Mouse (Mus musculus) cerebral cortex, adult 2 months (tissue): Measurements from ENCODE around the gene Tmem140.

ENCODE experiments used
- WGBS: fragments of 180-500 bp; shearing (Covaris S2); methylation state at CpG from one replicate; pipeline ENCODE4 v1.1.7; 2018; 5-methylcytosine and 5-hydroxymethylcytosine counted together

Tmem140 gene

DNA sequence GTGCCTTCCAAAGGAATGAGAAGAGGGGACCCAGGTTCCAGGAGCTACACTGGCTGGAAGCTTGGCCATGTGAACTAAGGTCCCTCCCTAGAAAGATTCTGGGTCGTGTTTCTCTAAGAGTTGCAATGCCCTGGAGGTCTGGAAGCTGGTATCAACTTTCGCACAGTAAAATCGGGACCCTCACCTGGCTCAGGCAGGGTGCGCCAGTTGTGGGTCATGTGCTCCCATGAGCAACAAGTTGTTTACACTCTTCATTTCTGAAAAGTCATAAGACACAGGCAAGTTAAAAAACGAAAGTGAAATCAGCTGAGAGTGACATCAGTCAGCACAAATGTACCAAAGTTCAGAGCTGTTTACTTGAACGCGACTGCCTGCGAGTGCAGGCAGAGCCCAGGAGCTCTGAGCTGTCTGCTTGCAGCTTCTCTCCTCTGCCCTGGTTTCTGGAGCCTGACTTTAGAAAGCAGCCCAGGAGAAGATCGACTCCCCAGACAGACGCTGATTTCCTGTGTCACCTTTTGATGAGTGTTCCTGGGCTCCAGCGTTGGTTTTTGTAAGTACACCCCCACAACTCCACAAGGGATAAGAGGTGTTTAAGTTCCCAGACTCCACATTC, at the start of gene Tmem140:
Tmem140 (plus strand) TSS at position 356 of the 613 bp plus-strand sequence.
- WGBS = 55% methylated on average over 11 of the region's 11 CpGs

DNA sequence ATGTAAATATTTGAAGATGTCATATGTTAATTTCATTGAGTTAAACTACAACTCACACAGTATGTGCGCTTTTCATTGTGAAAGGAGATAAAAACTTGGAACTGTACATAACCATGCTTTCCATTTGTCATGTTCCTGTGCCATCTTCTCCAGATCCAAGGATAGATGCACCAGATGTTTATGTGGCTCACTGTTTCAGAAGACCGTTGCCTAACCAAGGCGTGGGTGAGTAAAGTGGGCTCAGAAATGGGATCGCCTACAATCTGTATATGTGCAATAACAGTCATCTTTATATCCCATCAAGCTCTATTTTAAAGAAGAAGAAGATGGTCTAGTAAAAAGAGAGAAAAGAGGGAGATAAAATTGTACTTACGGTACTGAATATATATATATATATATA, 30.6 kb upstream of the Tmem140 start:
- WGBS = 63% methylated on average over 5 of the region's 5 CpGs

DNA sequence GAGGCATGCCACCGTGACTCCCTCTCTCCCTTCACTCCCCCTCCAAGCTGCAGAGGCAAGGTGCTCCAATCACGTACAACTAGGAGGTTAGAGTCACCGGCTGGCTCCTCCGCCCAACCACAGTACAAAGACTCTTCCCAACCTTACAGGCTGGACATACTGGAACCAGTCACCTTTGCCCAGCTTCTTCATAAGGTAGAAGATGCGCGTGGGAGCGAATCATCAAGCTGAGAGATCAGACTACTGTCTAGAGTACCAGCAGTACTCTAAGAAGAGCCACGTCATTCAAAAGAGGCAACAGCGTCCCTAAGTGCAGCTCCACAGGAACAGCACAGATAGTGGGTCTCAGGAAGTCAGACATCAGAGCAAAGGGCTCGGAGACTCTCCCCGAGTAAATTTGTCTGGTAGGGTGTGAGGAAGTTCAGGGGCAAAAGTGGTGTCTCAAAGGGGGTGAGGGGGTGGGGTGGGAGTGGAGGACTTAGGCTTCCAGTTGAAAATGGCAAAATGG, 1.3 kb upstream of the Tmem140 start:
- WGBS = 92% methylated on average over 11 of the region's 11 CpGs

DNA sequence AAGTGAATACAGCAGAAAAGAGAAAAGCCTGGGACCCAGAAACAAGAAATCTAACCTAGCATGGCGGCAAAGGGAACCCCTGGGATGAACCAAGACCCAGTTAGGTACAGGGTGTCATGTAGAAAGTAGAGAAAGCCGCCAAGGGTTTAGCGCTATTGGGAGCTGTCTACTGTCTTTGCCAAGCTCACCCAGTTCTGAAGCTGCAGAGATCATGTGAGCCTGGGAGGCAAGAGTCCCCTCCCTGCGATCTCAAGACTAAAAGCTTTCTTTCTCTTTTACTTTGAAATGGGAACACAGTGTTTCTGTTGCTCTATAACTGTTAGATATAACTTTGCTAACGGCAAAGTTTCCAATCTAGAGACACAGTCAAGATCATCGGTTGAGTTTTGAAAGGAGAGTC, 565 bp upstream of the Tmem140 start:
- 82% methylated on average over 6 of the region's 6 CpGs for WGBS

DNA sequence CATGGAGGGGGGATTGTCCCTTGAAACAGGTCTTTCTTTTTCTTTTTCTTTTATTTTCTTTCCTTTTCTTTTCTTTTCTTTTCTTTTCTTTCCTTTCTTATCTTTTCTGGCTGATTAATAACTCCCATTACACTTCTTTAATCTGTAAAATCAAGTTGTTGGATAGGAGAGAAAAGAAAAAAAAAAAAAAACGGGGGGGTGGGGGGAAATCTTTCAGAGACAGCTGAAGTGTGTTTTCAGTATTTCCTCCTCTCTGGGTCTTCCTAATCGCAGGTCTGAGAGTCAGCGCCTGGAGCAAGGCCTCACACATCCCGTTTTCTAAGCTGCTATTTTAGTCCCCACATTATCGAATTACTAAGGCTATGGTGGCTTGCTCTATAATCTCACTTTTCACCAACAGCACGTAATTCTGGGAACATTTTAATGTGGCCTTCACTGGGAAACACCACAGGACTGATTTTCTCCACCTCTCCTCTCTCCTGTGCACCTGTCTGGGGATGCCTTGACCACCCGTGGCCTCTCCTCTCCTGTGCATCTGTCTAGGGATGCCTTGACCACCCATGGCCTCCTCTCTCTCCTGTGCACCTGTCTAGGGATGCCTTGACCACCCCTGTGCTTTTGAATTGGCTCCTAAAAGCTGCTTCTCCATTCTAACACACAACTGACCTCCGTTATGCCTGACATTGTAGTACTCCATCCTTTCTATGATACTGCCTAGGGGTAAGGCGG, 1.0 kb downstream of the Tmem140 start:
- 71% methylated on average over 9 of the region's 9 CpGs for whole genome bisulfite sequencing

DNA sequence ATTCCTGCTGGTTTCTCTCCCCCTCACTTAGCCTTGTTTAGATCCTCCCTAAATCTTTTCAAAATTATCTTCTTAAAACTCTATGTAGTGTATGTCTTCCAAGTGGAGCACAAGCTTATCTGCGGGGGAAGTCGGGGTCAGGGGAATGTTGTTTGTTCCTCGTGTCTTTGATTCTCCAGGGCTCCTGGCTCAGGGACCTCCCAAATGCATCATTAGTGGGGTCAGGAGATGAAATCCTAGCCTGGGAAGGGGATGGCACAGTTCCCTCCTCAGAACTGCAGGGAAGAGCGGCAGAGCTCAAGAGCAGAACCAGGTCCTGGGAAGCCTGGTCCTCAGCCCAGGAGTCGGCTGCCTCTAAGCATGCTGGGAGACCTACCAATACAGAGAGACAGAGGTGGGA, 2.3 kb downstream of the Tmem140 start:
- 56% methylated on average over 5 of the region's 5 CpGs for WGBS

DNA sequence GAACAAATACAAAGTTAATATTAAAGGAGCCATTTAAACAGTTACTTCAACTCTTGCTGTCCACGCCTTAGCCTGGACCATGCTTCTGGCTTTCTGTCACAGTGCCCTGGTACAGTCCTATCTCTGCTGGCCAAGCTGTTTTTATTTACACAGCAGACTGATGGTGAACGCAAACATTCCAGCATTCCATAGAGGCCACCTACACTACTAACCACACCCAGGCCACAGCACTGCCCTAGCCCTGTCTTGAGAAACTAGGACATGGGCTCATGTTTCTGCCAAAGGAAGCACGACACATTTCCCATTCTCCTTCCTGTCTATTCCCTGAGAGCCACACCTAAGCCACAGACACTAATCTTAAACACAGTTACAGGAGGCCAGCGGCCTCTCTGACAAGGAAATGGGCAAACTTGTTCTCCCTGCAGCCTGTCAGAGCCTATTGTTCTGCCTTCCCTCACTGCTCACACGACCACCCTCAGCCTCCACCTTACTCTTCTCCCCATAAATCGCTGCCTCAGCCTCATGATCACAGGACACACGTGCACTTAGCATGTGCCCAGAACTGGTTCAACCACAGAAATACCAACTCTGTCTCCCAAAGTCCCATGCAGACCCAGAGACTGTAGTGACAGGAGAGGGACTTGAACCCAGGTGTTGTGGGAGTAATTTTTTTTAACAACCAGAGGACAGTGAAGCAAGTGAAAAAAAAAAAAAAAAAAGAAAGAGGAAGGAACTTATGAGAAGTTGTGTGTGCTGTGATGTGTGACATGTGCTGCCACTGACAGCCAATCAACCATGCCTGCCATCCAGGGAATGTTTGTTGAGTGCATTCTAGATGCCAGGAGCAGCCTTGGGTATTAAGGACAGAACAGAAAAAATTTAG, 3.0 kb downstream of the Tmem140 start:
- 70% methylated on average over 7 of the region's 7 CpGs for WGBS

DNA sequence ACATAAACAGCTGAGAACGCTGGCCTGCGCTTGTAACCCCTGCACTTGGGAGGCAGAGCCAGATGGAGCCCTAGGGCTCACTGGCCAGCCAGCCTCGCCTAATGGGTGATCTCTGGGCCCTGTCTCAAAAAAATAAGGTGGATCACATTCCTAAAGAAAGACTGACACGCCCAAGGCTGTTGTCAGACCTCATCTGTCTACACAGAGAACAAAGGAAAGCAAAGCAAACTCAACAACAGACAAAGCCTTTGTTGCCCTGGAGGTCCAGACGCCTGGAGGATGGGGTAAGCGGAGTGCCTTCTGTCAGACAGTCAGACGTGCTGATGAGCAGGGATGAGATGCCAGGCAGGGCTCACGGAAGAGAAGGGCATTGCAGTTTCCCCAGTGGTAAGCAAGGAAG, 3.8 kb downstream of the Tmem140 start:
- WGBS = 70% methylated on average over 8 of the region's 8 CpGs

DNA sequence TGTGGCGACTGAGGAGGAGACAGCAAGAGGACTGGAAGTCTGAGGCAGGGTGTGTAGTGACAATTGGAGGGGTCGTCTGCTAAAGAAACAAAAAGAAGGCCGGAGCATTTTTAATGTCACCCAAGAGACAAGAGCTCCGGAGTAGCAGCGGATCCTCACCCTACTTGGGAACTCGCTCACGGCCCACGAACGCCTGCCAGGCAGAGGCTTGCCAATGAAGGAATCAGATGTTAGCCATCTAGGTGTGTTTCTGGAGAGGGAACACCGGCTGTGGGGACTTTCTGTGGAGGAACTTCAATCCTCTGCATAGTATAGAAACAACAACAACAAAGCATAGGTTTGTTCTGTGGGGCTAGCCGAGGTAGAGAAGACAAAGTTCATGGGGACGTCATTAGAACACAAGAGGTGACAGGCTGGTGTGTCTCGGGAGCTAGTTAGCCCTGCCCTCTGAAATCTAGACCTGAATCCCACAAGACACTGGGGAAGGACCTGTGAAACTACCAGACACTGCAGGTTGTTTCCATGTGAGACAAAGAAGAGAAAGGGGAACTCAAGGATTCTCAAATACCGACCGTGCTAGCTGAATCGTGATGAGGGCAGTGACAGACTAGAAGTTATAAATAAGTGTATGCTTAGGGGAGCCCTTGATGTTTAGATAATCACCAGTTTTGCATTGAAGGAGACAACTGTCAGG, 4.5 kb downstream of the Tmem140 start:
- 83% methylated on average over 16 of the region's 16 CpGs for WGBS

DNA sequence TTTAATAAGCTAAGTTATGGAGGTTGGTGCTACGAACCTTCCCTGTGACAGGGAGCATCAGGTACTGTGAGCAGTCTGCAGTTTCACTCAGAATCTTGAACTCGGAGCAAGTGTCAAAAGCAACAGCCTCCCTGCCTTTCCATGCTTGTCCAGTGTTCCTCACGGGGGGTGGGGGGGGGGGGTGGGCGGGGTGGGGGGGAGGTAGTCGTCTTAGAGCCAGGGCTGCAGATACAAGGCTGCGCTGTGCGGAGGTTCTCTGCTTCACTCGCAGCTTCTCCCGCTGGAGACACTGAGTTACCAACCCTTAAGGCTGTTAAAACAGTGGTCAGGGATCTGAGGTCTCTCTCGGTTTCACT, 5.0 kb downstream of the Tmem140 start:
- 73% methylated on average over 10 of the region's 10 CpGs for WGBS

DNA sequence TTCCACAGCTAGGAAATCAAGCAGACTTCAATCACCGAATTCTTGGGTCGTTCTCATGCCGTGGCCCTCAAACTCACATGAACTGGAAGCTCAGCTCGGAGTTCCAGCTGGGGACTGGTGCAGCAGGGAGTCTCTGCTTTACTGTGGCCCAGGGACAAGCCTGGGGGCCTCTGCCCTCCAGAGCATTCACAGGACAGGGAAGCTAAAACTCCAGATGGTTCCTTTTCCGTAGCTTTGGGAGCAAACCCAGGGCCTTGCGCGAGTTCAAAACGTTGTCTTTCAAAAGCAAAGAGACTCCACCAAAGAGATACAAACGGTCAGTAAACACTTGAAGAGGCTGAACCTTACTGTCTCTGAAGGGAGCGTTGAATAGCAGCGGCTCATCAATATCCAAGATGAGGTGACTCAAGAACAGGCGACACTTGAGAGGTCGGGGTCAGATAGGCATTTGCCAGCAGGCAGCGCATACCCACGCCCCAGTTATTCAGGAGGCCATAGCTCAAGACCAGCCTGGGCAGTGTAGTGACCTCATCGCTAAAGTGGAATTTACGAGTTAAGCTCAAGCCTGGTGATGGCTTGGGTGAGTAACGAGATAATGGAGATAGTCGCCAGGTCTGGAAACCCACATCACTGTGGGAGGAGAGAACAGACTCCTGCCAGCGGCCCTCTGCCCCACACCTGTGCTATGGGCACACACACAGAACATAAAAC, 5.7 kb downstream of the Tmem140 start:
- WGBS = 86% methylated on average over 20 of the region's 20 CpGs

DNA sequence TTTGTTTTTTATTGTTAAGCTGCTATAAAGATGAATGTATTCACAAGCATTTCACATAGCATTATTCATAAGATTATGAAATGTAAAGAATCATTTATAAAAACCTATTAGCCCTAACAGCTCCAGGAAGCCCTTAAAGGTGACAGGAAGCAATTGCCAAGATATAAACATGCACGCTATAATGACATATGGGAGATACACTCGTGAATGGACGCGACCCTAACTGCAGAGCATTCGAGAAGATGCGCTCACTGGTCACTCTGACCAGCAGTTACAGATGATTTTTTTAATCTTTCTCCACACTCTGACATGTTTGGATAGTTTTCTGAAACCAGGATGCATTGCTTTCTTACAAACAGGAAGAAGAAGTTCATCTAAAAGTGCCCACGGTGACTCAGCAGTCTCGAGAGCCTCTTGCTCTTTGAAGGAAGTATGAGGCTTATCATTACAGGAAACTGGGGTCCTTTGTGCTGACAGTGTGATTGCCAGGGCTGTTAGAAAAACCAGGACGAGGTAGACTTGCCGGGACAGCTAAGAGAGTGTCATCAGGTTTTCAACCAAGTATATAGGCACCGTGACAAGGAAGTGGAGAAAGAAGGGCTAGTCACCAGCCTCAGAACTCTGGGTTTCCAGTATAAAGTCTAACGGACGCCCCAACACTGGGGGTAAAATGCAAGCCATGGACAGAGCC, 6.4 kb downstream of the Tmem140 start:
- 76% methylated on average over 13 of the region's 13 CpGs for WGBS

DNA sequence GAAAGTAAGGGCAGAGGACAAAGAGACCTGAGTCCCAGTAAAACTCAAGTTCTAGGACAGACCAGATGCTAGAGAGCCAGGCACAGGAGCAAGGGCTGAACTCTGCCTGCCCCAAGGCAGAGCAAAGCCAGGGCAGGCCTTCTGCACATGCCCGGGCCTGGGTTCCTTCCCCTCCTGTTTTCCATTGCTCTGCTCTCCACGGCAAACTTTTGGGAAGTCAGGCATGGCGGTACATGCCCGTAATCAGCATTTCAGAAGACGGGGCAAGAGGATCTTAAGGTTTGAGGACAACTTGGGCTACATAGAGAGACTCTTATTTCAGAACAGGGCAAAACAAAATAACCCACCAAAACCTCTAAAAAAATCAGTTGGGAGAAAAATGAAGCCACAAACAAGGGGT, 7.2 kb downstream of the Tmem140 start:
- WGBS = 81% methylated on average over 5 of the region's 5 CpGs

DNA sequence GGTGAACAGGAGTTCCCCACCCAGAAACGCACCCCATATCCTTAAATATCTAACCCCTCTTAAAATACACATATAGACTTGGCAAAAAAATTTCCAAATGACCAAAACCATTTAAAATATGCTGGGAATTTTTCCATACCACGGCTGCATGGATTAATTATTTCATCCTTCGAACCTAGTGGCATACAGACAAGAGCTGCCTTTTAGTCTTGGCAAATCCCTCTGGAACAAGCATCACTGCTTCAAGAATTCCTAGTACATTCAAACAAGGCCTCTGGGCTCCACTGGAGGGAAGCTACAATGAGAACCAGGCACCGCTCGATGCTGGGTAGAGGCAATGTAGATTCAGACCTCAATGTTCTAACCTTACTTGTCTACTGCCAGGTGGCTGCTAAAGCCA, 7.8 kb downstream of the Tmem140 start:
- 76% methylated on average over 5 of the region's 5 CpGs for WGBS

DNA sequence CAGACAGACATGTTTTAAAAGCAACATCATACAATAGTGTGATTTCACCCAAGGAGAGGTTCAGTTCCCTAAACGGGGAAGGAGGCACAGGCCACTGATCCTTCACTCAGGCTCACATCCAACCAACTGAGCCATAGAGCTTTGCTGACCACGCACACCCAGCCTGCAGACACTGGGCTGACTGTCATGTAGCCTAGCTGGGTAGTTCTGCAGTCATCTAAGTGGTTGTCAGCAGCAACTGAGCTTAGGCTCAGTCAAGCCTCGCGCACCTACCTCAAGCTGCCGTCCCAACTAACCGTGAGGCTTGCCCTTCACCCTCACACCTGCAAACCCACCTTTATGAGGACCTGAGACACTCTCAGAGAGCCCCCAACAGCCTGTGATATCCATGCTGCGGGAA, 9.0 kb downstream of the Tmem140 start:
- WGBS = 93% methylated on average over 7 of the region's 7 CpGs

DNA sequence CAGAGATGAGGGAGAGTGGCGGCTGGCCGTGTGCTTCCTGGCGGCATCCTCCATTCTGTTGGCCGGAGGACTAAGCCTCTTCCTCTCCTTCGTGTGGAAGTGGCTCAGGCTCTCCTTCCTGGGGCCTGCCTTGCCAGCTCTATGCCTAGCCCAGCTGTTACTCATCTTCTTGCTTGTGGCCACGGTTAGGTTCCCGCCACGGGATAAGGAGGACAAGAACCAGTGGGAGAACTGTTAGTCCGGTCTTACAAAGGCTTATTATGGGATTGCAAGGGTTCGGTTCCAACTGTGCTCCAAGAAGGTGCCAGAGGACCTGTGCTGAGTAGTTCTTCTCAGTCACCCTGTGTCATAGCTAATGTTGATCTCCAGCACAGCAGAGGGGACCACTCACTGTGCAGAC, 9.9 kb downstream of the Tmem140 start:
- 91% methylated on average over 10 of the region's 10 CpGs for WGBS

DNA sequence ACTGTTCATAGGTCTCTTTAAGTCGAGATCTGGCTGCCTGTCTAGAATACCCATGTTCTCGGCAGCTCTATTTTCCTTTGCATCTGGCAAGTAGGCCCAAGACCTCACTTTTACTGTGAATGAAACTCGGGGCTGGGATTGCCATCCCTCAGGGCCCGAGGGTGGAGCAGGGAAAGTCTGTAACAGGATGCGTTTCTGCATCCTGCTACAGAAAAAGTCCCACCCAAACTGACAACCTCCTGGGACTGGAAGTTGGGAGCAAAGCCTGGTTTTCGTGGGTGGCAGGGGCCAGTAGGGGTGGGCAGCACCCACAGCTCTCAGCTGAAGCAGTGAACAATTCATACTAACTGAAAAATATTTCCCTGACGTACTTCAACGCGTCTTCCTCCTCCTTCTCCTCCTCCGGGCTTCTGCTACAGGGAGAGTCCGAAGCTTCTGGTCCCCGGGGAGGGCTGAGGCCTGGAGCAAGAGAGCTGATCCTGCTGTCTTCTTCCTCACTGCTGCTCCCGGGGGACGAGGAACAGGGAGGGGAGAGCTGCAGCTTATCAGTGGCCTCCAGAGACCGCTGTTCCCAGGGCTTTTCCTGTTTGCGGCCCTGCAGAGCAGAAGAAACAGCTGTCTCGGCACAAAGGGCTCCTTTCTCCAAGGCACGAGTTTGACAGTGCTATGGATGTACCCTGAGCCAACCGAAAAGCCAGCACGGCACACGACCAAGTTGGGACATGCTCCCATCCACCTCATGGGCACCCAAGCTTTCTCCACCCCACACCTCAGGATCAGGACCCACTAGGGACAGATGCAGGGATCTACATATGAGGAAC, 11.4 kb downstream of the Tmem140 start:
- WGBS = 46% methylated on average over 21 of the region's 21 CpGs

DNA sequence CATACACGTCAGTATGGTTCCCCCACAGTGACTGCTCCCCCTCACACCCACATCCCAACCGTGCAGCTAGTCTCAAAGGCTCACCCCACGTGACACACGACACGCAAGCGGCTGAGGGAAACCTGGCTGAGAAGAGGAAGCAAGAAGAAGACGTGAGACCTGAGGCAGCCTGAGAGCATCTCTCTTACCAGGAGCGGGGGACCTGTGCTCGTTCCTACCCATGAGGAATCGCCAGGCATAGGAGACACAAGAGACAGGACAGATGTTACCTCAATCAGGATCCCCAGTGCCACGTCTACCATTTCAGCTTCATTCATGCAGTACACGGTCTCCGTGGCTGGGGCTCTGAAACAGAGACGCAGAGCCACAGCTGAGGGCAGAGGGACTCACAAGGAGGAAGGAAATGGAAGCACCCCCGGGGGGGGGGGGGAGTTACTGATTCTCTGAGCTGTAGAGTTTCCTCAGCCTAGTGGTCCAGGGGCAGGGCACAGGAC, 12.4 kb downstream of the Tmem140 start:
- WGBS = 70% methylated on average over 15 of the region's 15 CpGs

DNA sequence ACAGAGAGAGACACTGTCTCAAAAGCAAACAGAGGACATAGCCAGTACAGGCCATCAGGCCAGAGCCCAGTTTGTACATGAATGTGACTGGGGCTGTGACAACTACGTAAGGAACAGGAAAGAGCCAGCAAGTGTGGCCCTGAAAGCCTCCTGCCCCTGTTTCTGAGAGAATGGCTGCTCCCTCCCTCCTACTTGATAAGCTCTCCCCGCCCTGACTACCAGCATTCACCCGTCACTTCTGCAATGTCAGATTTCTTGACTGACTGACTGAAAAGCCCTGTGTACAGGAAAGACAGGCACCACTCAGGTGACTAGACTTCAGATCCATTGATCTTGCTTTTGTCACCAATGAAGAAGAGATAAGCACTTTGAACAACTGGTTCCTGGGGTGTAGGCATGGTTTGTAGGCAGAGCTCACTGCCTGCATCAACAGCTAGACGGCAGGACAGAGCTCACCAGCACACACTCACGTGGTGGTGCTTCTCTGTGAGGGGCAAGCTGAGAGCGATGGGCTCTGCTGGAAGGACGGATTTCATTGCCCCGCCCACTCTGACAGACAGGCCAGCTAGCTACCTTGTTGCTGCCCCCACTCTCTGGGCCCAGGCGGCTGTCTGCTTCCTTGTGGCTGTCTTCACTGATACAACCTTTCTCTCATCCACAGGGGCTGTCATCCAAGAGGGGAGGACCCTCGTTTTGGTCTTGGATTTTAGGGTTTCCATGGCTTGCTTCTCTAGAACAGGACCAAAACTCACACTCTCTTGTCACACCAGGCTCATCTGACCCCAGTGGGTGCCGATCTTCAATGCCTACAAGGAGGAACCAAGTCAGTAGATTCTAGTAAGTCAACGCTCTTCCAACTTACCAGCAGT, 13.3 kb downstream of the Tmem140 start:
- WGBS = 71% methylated on average over 12 of the region's 12 CpGs
